Mouse (Mus musculus) CH12.LX (cell line): ENCODE measurements around the gene Nop2. TPM values are rescaled to one million over a fixed set of nuclear protein-coding genes. Genes with fewer than 3 reads are reported as not detected.

Experiments
- DNase-seq: peaks from one replicate; pipeline ENCODE4 v3.0.0-alpha.2; 2013; ENCODE audit errors: extremely low read depth
- H3K27ac ChIP-seq: 2 replicates; pipeline ENCODE4 v1.5.1; 2012; ENCODE audit warnings: low read depth, mild to moderate bottlenecking, control low read depth, moderate library complexity; ENCODE audit not compliant: insufficient read depth
- H3K27me3 ChIP-seq: replicated peaks from 2 replicates; pipeline ENCODE3; 2012; ENCODE audit warnings: inconsistent platforms
- H3K36me3 ChIP-seq, 2 experiments: replicated peaks in 1 of 2; 2 replicates each; pipeline versions ENCODE3 to v1.6.1; 2012; ENCODE audit warnings: inconsistent platforms in 1 of 2, low read length in 1 of 2, mild to moderate bottlenecking in 1 of 2, mixed read lengths in 1 of 2, moderate library complexity in 1 of 2; ENCODE audit not compliant: control insufficient read depth in 1 of 2, insufficient read depth in 1 of 2
- H3K4me1 ChIP-seq, 2 experiments: 2 replicates each; pipeline ENCODE4 v1.6.1; 2012; ENCODE audit warnings: inconsistent platforms in 1 of 2, moderate library complexity in 1 of 2; ENCODE audit not compliant: insufficient read depth in 2 of 2, control insufficient read depth in 1 of 2
- H3K4me2 ChIP-seq: 2 replicates; pipeline ENCODE4 v1.6.1; 2012; ENCODE audit warnings: low read depth, mild to moderate bottlenecking, control low read depth; ENCODE audit not compliant: poor library complexity, insufficient read depth, severe bottlenecking
- H3K4me3 ChIP-seq, 3 experiments: fragments of 150-350 bp in 1 of 3; sonication (generic) in 1 of 3; replicated peaks in 1 of 3; 2 replicates each; pipeline versions ENCODE3 to v1.5.1; 2011 to 2012; ENCODE audit warnings: low read depth in 2 of 3, low read length in 2 of 3, mild to moderate bottlenecking in 2 of 3, moderate library complexity in 2 of 3, control low read depth in 1 of 3, improper control_type of control experiment in 1 of 3, inconsistent platforms in 1 of 3, mixed read lengths in 1 of 3; ENCODE audit not compliant: poor library complexity in 1 of 3
- H3K79me2 ChIP-seq: replicated peaks from 2 replicates; pipeline ENCODE4 v1.6.1; 2012; ENCODE audit warnings: mild to moderate bottlenecking, moderate library complexity; ENCODE audit not compliant: control insufficient read depth, poor library complexity, insufficient read depth, severe bottlenecking; ENCODE audit errors: extremely low read depth
- H3K9ac ChIP-seq: 2 replicates; pipeline ENCODE4 v1.6.1; 2012; ENCODE audit warnings: low read depth, mild to moderate bottlenecking, control low read depth, moderate library complexity; ENCODE audit not compliant: insufficient read depth
- H3K9me3 ChIP-seq: replicated peaks from 2 replicates; pipeline ENCODE3; 2012; ENCODE audit warnings: low read length, inconsistent platforms, mixed read lengths
- CHD2 ChIP-seq: IDR thresholded peaks from 2 replicates; pipeline ENCODE4 v1.6.1; 2011; ENCODE audit warnings: low read length, improper control_type of control experiment
- CTCF ChIP-seq, 2 experiments: IDR thresholded peaks in 1 of 2; conservative IDR thresholded peaks in 1 of 2; 2 replicates each; pipeline ENCODE4 v1.5.1; 2011 to 2012; ENCODE audit warnings: low read depth in 2 of 2, low read length in 2 of 2, improper control_type of control experiment in 1 of 2, inconsistent platforms in 1 of 2, mild to moderate bottlenecking in 1 of 2, moderate library complexity in 1 of 2
- ETS1 ChIP-seq: conservative IDR thresholded peaks from 2 replicates; pipeline ENCODE4 v1.6.1; 2012; ENCODE audit warnings: low read depth, mild to moderate bottlenecking, inconsistent platforms, low read length, improper control_type of control experiment, moderate library complexity
- HCFC1 ChIP-seq: IDR thresholded peaks from 2 replicates; pipeline ENCODE4 v1.6.1; 2012; ENCODE audit warnings: low read depth, mild to moderate bottlenecking, inconsistent platforms, low read length, improper control_type of control experiment
- IRF4 ChIP-seq: IDR thresholded peaks from 2 replicates; pipeline ENCODE4 v1.6.1; 2014; ENCODE audit warnings: low read depth, mild to moderate bottlenecking, inconsistent platforms, low read length, improper control_type of control experiment
- MAX ChIP-seq: IDR thresholded peaks from 2 replicates; pipeline ENCODE4 v1.6.1; 2011; ENCODE audit warnings: low read length, improper control_type of control experiment
- MEF2A ChIP-seq: IDR thresholded peaks from 2 replicates; pipeline ENCODE4 v1.6.1; 2014; ENCODE audit warnings: low read depth, mild to moderate bottlenecking, inconsistent platforms, low read length, improper control_type of control experiment, borderline replicate concordance
- MXI1 ChIP-seq: IDR thresholded peaks from 2 replicates; pipeline ENCODE4 v1.6.1; 2011; ENCODE audit warnings: mild to moderate bottlenecking, low read depth, low read length, improper control_type of control experiment
- MYC ChIP-seq: IDR thresholded peaks from 2 replicates; pipeline ENCODE4 v1.6.1; 2011; ENCODE audit warnings: low read depth, mild to moderate bottlenecking, improper control_type of control experiment, low read length
- NRF1 ChIP-seq: IDR thresholded peaks from 2 replicates; pipeline ENCODE4 v1.6.1; 2014; ENCODE audit warnings: low read depth, mild to moderate bottlenecking, inconsistent platforms, low read length, improper control_type of control experiment, moderate library complexity
- PAX5 ChIP-seq: IDR thresholded peaks from 2 replicates; pipeline ENCODE4 v1.6.1; 2012; ENCODE audit warnings: low read length, inconsistent platforms, mixed read lengths
- POLR2A ChIP-seq: IDR thresholded peaks from 2 replicates; pipeline ENCODE4 v1.6.1; 2011; ENCODE audit warnings: low read depth, mild to moderate bottlenecking, improper control_type of control experiment, low read length
- RAD21 ChIP-seq: IDR thresholded peaks from 2 replicates; pipeline ENCODE4 v1.6.1; 2011; ENCODE audit warnings: low read depth, mild to moderate bottlenecking, low read length, improper control_type of control experiment, moderate library complexity
- RCOR1 ChIP-seq: conservative IDR thresholded peaks from 2 replicates; pipeline ENCODE4 v1.6.1; 2012; ENCODE audit warnings: low read depth, mild to moderate bottlenecking, inconsistent platforms, low read length, improper control_type of control experiment
- SMC3 ChIP-seq: IDR thresholded peaks from 2 replicates; pipeline ENCODE4 v1.6.1; 2011; ENCODE audit warnings: low read depth, low read length, improper control_type of control experiment
- TBP ChIP-seq: conservative IDR thresholded peaks from 2 replicates; pipeline ENCODE4 v1.6.1; 2011; ENCODE audit warnings: low read depth, low read length, improper control_type of control experiment
- USF1 ChIP-seq: IDR thresholded peaks from 2 replicates; pipeline ENCODE4 v1.6.1; 2014; ENCODE audit warnings: low read depth, mild to moderate bottlenecking, inconsistent platforms, low read length, improper control_type of control experiment
- ZC3H11A ChIP-seq: IDR thresholded peaks from 2 replicates; pipeline ENCODE4 v1.6.1; 2012; ENCODE audit warnings: low read depth, mild to moderate bottlenecking, inconsistent platforms, low read length, improper control_type of control experiment
- dilution Hi-C: fragments of 300-500 bp; cut with MboI; formaldehyde crosslinking; loops from 2 replicates; pipeline ENCODE4 v1.14.3; 2020; ENCODE audit warnings: low sequenced_read_pairs; ENCODE audit not compliant: extremely low pct_unique_long_range_greater_than_20kb, extremely low pct_ligation_motif_present
- in situ Hi-C: fragments of 300-500 bp; cut with MboI; formaldehyde crosslinking; loops from 3 replicates; pipeline ENCODE4 v1.14.3; 2019; ENCODE audit warnings: low sequenced_read_pairs, low pct_ligation_motif_present, low pct_unique_long_range_greater_than_20kb, mixed read lengths
- polyA plus RNA-seq: library from polyadenylated mRNA; unstranded; fragments of >175 nt; gene quantifications from 2 replicates; pipeline ENCODE4 v1.2.1, GENCODE M21; 2012; ENCODE audit warnings: low read depth; ENCODE audit not compliant: insufficient read length
- total RNA-seq, 2 experiments: library from RNA; depleted of rRNA; stranded (reverse); fragments of 300-350 nt in 1 of 2; fragments of >200 nt in 1 of 2; gene quantifications; 2 replicates each; pipeline ENCODE4 v1.2.3; 2012 to 2014

Nop2 gene
- total and polyA plus RNA-seq, 3 experiments: 128 to 175 (median 154) TPM

DNA sequence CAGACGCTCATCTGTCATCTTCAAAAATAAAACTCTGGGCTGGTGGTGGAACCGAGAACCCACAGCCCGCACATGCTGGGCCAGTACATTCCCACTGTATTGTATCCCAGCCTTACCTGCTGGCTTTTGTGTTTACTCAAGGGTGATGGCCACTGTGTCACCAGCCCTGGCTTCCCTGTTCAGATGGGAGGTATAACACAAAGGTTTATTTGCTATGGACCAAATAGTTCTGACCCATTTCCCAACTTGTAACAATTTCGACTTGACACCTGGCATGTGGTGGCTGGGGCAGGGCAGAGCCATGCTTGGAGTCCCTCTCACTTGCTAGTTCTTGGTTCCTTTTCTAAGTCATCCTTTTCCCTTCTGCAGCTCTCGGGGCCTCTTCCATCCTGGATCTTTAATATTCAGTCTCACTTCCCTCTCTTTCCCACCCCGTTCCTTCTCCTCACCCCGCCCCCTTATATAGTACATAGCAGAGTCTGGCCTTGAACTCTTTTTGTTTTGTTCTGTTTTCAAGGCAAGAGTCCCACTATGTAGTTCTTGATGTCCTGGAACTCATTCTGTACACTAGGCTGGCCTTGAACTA is 48.8 kb upstream of the Nop2 start:
- H3K4me3 ChIP-seq: no peak overlapping the region
- H3K4me2 ChIP-seq: no peak overlapping the region
- H3K4me1 ChIP-seq: peaks cover 0 to 9% of the 10 kb centered on the region in 2 experiments; a peak in 2 of 4 replicates
- peaks cover 20 to 66% of the 10 kb centered on the region in 2 experiments for H3K36me3 ChIP-seq
- no peaks in the 10 kb centered on the region for H3K79me2 ChIP-seq
- no peaks in the 10 kb centered on the region for H3K9me3 ChIP-seq
- no peaks in the 10 kb centered on the region for H3K27me3 ChIP-seq
- DNase-seq: no peak
- no peak overlapping the region for H3K9ac ChIP-seq
- in situ Hi-C loops: no loop called here
- no peak for TF ChIP-seq CHD2
- TF ChIP-seq RCOR1: no peak
- no peak for TF ChIP-seq HCFC1
- no peak for TF ChIP-seq ETS1
- TF ChIP-seq MAX: no peak
- TF ChIP-seq TBP: no peak
- no peak for TF ChIP-seq PAX5
- TF ChIP-seq, all 38 proteins: peak for 0
- H3K27ac ChIP-seq: no peak overlapping the region
- dilution Hi-C loops: no loop called here

DNA sequence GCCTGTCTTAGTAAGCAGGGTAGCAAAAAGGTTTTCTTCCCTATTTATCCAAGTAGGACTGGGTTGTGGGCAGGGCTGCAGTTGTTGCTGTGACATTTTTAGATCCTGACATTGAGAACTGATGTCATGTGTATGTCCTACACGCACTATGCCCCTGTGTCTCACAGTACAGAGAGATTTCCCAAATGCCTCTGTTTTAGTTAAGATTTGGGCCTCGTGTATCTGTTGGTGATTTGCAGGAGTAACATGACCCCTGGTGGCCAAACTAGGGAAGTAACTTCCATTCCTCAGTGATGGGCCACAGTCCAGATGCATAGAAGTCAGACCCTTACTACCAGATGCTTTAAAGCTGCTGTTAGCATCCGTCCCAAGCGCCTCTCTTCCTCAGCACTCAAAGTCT is 47.3 kb upstream of the Nop2 start:
- H3K4me2 ChIP-seq: no peak overlapping the region
- no peak overlapping the region for H3K27ac ChIP-seq
- no peaks in the 10 kb centered on the region for H3K79me2 ChIP-seq
- no peaks in the 10 kb centered on the region for H3K9me3 ChIP-seq
- dilution Hi-C loops (no loop called here), in situ Hi-C loops (no loop called here)
- DNase-seq: peak; percentile 74
- no peak overlapping the region for H3K4me3 ChIP-seq
- H3K27me3 ChIP-seq: no peaks in the 10 kb centered on the region
- H3K36me3 ChIP-seq: peaks cover 20 to 55% of the 10 kb centered on the region in 2 experiments
- peaks cover 5 to 15% of the 10 kb centered on the region in 2 experiments for H3K4me1 ChIP-seq
- TF ChIP-seq USF1 (no peak), MYC (peak; percentile 98), NRF1 (no peak), IRF4 (0 out of 2 replicates have a peak, but pooled peaks have one; percentile 18), CTCF (conservative IDR thresholded peaks at IDR 0.05 in 1 of 2, IDR thresholded peaks at IDR 0.05 in 1 of 2; ENCODE audit: low read depth in 2 of 2, low read length in 2 of 2) (peak; percentile 81 to 96), MAX (peak; percentile 59; the same call in 1 of the 2 replicates), SMC3 (peak; percentile 89), RAD21 (peak; percentile 96), ZC3H11A (peak; percentile 40; the same call in 1 of the 2 replicates)
- H3K9ac ChIP-seq: no peak overlapping the region

DNA sequence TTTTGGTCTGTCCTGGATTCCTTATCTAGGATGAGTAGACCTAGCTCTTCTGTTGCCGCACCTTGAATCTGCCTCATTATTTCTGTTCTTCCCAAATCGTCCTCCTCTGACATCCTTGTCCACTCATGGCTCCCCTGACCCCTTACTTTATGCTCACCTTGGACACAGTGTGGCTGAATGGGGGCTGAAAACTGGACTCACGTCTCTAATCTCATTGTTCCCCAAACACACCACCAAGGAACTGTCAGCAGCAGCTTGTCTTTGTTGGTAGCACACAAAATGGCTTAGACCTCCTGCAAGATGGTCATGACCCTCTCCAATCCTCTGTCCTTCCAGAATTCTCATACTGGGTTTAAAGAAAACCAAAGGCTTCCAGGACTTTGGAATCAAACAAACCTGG is 43.8 kb upstream of the Nop2 start:
- Histone ChIP-seq H3K27me3 (no peaks in the 10 kb centered on the region), H3K36me3 (peaks cover under 1 to 22% of the 10 kb centered on the region in 2 experiments), H3K4me3 (no peak overlapping the region), H3K79me2 (no peaks in the 10 kb centered on the region), H3K9ac (no peak overlapping the region), H3K4me1 (peaks cover 6 to 18% of the 10 kb centered on the region in 2 experiments), H3K4me2 (no peak overlapping the region), H3K9me3 (no peaks in the 10 kb centered on the region), H3K27ac (no peak overlapping the region)
- TF ChIP-seq MXI1: no peak
- TF ChIP-seq POLR2A: no peak
- TF ChIP-seq NRF1: no peak
- TF ChIP-seq MEF2A: no peak
- no peak for DNase-seq
- dilution Hi-C loops (no loop called here), in situ Hi-C loops (no loop called here)
